Mouse (Mus musculus): ENCODE results near the gene Insr. TPM values are rescaled to one million over a fixed set of nuclear protein-coding genes. Genes with fewer than 3 reads are reported as not detected.

Gene Insr
- polyA plus RNA-seq, 1 experiment: 24.0 TPM

- no peak overlapping the region for H3K27ac ChIP-seq (ENCODE audit: insufficient read depth, low read depth, low read length)
- TF ChIP-seq POLR2A (IDR thresholded peaks at IDR 0.05; ENCODE audit: borderline replicate concordance, low read depth, low read length) (no peak), CTCF (IDR thresholded peaks at IDR 0.05; ENCODE audit: low read depth, low read length) (no peak)
- H3K4me3 ChIP-seq (ENCODE audit: insufficient read depth, low read length): no peak overlapping the region
- H3K4me1 ChIP-seq (ENCODE audit: control insufficient read depth, insufficient read depth, low read length): peaks cover 29% of the 10 kb centered on the region
Measured at GRCm38 (mm10) chr8:3256147-3256940, 23.1 kb downstream of the Insr start.

GRCm38 (mm10) chr8:3255321-3255720, 24.1 kb downstream of the Insr start:
- H3K4me3 ChIP-seq (ENCODE audit: insufficient read depth, low read length): no peak overlapping the region
- H3K27ac ChIP-seq (ENCODE audit: insufficient read depth, low read depth, low read length): no peak overlapping the region
- TF ChIP-seq POLR2A (IDR thresholded peaks at IDR 0.05; ENCODE audit: borderline replicate concordance, low read depth, low read length): no peak
- TF ChIP-seq CTCF (IDR thresholded peaks at IDR 0.05; ENCODE audit: low read depth, low read length): no peak
- H3K4me1 ChIP-seq (ENCODE audit: control insufficient read depth, insufficient read depth, low read length): peaks cover 27% of the 10 kb centered on the region

DNA sequence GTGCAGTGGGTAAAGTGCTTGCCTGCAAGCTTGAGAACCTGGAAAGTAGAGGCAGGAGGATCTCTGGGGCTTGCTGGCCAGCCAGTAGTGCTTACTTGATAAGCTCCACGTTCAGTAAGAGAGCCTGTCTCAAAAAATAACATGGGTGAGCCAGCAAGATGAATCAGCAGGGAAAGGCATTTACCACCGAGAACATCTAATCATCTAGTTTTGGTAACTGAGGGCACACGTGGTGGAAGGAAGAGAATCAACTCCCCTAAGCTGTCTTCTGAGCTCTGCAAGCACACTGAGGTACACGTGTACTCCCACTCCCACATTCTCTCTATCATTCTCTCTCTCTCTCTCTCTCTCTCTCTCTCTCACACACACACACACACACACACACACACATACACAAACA, 26.2 kb downstream of the Insr start:
- no peak for TF ChIP-seq POLR2A (IDR thresholded peaks at IDR 0.05; ENCODE audit: borderline replicate concordance, low read depth, low read length)
- no peak for TF ChIP-seq CTCF (IDR thresholded peaks at IDR 0.05; ENCODE audit: low read depth, low read length)
- Histone ChIP-seq H3K4me3 (ENCODE audit: insufficient read depth, low read length) (no peak overlapping the region), H3K27ac (ENCODE audit: insufficient read depth, low read depth, low read length) (no peak overlapping the region), H3K4me1 (ENCODE audit: control insufficient read depth, insufficient read depth, low read length) (peaks cover 36% of the 10 kb centered on the region)

GRCm38 (mm10) chr8:3252665-3253064, 26.8 kb downstream of the Insr start:
- TF ChIP-seq POLR2A (IDR thresholded peaks at IDR 0.05; ENCODE audit: borderline replicate concordance, low read depth, low read length): no peak
- no peak for TF ChIP-seq CTCF (IDR thresholded peaks at IDR 0.05; ENCODE audit: low read depth, low read length)
- Histone ChIP-seq H3K27ac (ENCODE audit: insufficient read depth, low read depth, low read length) (no peak overlapping the region), H3K4me3 (ENCODE audit: insufficient read depth, low read length) (no peak overlapping the region), H3K4me1 (ENCODE audit: control insufficient read depth, insufficient read depth, low read length) (peaks cover 38% of the 10 kb centered on the region)

GRCm38 (mm10) chr8:3251101-3251500, 28.3 kb downstream of the Insr start:
- TF ChIP-seq CTCF (IDR thresholded peaks at IDR 0.05; ENCODE audit: low read depth, low read length): no peak
- TF ChIP-seq POLR2A (IDR thresholded peaks at IDR 0.05; ENCODE audit: borderline replicate concordance, low read depth, low read length): no peak
- Histone ChIP-seq H3K4me3 (ENCODE audit: insufficient read depth, low read length) (no peak overlapping the region), H3K27ac (ENCODE audit: insufficient read depth, low read depth, low read length) (peak overlapping the region; percentile 60), H3K4me1 (ENCODE audit: control insufficient read depth, insufficient read depth, low read length) (peaks cover 51% of the 10 kb centered on the region)

- Histone ChIP-seq H3K4me3 (ENCODE audit: insufficient read depth, low read length) (no peak overlapping the region), H3K27ac (ENCODE audit: insufficient read depth, low read depth, low read length) (peak overlapping the region; percentile 60; the same call in 1 of the 2 replicates), H3K4me1 (ENCODE audit: control insufficient read depth, insufficient read depth, low read length) (peaks cover 60% of the 10 kb centered on the region)
- TF ChIP-seq CTCF (IDR thresholded peaks at IDR 0.05; ENCODE audit: low read depth, low read length) (no peak), POLR2A (IDR thresholded peaks at IDR 0.05; ENCODE audit: borderline replicate concordance, low read depth, low read length) (no peak)
Measured at GRCm38 (mm10) chr8:3249886-3250285, 29.5 kb downstream of the Insr start.

DNA sequence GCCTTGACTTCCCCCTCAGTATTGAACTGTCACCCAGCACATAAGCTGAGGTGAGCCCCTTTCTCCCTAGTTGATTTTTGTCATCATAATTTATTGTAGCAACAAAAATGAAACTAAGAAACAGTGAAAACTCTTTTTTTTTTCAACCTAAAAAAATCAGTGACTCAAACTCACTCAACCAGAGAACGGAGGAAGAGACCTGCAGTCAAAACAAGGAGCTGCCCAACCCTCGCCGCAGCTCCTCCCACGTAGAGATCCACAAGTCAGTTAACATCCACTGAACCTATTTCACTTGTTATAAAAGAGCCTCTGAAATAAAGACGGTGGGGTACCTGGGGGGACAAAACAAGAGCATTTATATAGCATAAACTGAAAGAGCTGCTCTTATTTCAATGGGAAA, 30.7 kb downstream of the Insr start:
- H3K4me1 ChIP-seq (ENCODE audit: control insufficient read depth, insufficient read depth, low read length): peaks cover 65% of the 10 kb centered on the region
- H3K4me3 ChIP-seq (ENCODE audit: insufficient read depth, low read length): no peak overlapping the region
- no peak for TF ChIP-seq POLR2A (IDR thresholded peaks at IDR 0.05; ENCODE audit: borderline replicate concordance, low read depth, low read length)
- TF ChIP-seq CTCF (IDR thresholded peaks at IDR 0.05; ENCODE audit: low read depth, low read length): no peak
- no peak overlapping the region for H3K27ac ChIP-seq (ENCODE audit: insufficient read depth, low read depth, low read length)

GRCm38 (mm10) chr8:3247129-3247528, 32.3 kb downstream of the Insr start:
- H3K4me1 ChIP-seq (ENCODE audit: control insufficient read depth, insufficient read depth, low read length): peaks cover 70% of the 10 kb centered on the region
- no peak overlapping the region for H3K4me3 ChIP-seq (ENCODE audit: insufficient read depth, low read length)
- H3K27ac ChIP-seq (ENCODE audit: insufficient read depth, low read depth, low read length): peak overlapping the region; percentile 55
- TF ChIP-seq POLR2A (IDR thresholded peaks at IDR 0.05; ENCODE audit: borderline replicate concordance, low read depth, low read length) (no peak), CTCF (IDR thresholded peaks at IDR 0.05; ENCODE audit: low read depth, low read length) (no peak)

GRCm38 (mm10) chr8:3243229-3243628, 36.2 kb downstream of the Insr start:
- Histone ChIP-seq H3K4me3 (ENCODE audit: insufficient read depth, low read length) (no peak overlapping the region), H3K27ac (ENCODE audit: insufficient read depth, low read depth, low read length) (no peak overlapping the region), H3K4me1 (ENCODE audit: control insufficient read depth, insufficient read depth, low read length) (peaks cover 49% of the 10 kb centered on the region)
- TF ChIP-seq CTCF (IDR thresholded peaks at IDR 0.05; ENCODE audit: low read depth, low read length) (no peak), POLR2A (IDR thresholded peaks at IDR 0.05; ENCODE audit: borderline replicate concordance, low read depth, low read length) (no peak)

DNA sequence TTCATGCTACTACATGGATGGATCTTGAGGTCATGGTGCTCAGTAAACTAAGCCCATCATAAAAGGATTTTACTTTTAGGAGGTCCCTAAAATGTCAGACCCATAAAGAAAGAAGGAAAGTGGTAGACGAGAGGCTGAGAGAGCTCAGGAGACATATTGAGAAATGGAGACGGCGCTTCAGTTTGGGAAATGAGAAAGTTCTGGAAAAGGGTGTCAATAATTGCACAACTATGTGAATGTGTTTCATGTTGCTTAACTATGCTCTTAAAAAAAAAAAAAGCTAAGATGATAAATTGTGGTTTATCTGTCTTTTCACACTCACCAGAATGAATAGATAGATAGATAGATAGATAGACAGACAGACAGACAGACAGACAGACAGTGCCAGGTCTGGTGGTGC, 38.7 kb downstream of the Insr start:
- Histone ChIP-seq H3K4me1 (ENCODE audit: control insufficient read depth, insufficient read depth, low read length) (peaks cover 31% of the 10 kb centered on the region), H3K27ac (ENCODE audit: insufficient read depth, low read depth, low read length) (no peak overlapping the region)
- no peak for TF ChIP-seq CTCF (IDR thresholded peaks at IDR 0.05; ENCODE audit: low read depth, low read length)
- TF ChIP-seq POLR2A (IDR thresholded peaks at IDR 0.05; ENCODE audit: borderline replicate concordance, low read depth, low read length): no peak

More for the DNA sequence above, 38.7 kb downstream of the Insr start:
- H3K4me3 ChIP-seq (ENCODE audit: insufficient read depth, low read length): no peak overlapping the region
